Mouse (Mus musculus): ENCODE results near the gene Serf2. TPM values are rescaled to one million over a fixed set of nuclear protein-coding genes. Genes with fewer than 3 reads are reported as not detected.
A peak's percentile ranks its signal among the peaks of the same experiment; 100 is the strongest.
"Not testable (repeated sequence)": the region's sequence is repeated elsewhere in the genome, so short reads cannot be mapped to it uniquely, and the experiment has no call there.

The Serf2 gene
- total RNA-seq, 2 experiments from 2014 or later = 171 to 191 TPM

GRCm38 (mm10) chr2:121480498-121480897, 31.5 kb downstream of the Serf2 start:
- intact Hi-C loops (cut with DNase I) = no loop called here
- no peak for DNase-seq (ENCODE audit: low spot score in 2 of 2)

DNA sequence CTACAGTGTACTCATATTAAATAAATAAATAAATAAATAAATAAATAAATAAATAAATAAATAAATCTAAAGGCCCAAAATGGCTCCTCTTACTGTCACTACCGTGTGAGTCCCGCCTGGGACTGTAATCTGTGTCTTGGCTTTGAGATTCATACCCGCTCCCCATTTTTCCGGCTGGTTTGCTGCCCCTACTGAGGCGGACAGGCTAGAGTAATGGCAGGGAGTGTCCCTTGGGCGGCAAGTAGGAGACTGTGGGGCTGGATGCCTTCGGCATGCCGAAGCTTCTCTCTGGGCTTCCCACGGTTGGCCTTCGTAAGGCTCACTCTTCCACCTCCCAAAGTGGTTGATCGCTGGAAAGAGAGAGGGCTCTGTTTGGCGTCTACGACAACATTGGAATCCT, 31.9 kb downstream of the Serf2 start:
- intact Hi-C loops (cut with DNase I); DNase-seq (ENCODE audit: low spot score in 2 of 2): not testable (repeated sequence)

DNA sequence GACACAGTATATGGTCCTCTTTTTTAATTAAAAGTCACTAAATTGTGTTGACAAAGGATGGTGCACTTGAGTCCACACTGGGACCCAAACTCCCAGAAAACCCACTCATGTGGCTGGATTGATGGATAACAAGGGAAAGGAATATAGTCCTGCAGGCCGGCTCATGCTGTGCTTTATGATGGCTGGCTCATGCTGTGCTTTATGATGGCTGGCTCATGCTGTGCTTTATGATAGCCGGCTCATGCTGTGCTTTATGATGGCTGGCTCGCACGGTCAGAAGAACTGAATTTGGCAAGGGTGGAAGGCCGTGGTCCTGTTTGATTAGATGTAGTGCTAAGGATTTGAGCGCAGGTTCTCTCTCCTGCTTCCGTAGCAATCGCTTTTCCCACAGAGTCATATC, 34.6 kb downstream of the Serf2 start:
- intact Hi-C loops (cut with DNase I) = no loop called here
- no peak for DNase-seq (ENCODE audit: low spot score in 2 of 2)

DNA sequence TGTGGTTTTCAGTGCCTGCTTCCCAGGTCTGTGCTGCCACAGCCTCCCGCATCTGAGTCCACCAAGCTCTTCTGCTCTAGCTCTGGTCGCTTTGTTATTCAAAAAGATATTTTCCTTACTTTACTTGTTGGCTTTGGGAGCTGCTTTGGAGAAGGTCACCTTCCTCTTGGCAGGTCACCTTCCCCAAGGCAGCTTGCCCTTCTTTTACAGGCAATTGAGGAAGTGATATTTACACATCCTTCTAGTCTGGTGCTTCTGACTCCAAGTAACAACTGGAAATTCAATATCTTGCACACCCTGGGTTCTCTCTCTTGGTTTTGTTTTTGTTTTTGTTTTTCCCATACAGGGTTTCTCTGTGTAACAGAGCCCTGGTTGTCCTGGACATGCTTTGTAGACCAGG, 35.4 kb downstream of the Serf2 start:
- intact Hi-C loops (cut with DNase I); DNase-seq (ENCODE audit: low spot score in 2 of 2): not testable (repeated sequence)

DNA sequence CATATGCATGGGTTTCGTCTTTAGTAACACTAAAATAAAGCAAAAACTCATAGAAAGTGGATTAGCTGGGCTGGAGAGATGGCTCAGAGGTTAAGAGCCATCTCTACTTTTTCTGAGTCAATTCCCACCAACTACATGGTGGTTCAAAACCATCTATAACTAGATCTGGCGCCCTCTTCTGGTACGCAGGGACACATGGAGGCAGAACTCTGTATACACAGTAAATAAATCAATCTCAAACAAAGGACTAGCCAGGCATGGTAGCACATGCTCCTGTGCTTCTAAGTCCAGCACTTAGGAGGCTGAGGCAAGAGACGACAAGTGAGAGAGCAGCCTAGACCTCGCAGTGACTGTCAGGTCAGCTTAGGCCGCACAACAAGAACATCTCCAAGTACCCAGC, 52.6 kb downstream of the Serf2 start:
- DNase-seq (ENCODE audit: low spot score in 2 of 2); intact Hi-C loops (cut with DNase I): not testable (repeated sequence)

DNA sequence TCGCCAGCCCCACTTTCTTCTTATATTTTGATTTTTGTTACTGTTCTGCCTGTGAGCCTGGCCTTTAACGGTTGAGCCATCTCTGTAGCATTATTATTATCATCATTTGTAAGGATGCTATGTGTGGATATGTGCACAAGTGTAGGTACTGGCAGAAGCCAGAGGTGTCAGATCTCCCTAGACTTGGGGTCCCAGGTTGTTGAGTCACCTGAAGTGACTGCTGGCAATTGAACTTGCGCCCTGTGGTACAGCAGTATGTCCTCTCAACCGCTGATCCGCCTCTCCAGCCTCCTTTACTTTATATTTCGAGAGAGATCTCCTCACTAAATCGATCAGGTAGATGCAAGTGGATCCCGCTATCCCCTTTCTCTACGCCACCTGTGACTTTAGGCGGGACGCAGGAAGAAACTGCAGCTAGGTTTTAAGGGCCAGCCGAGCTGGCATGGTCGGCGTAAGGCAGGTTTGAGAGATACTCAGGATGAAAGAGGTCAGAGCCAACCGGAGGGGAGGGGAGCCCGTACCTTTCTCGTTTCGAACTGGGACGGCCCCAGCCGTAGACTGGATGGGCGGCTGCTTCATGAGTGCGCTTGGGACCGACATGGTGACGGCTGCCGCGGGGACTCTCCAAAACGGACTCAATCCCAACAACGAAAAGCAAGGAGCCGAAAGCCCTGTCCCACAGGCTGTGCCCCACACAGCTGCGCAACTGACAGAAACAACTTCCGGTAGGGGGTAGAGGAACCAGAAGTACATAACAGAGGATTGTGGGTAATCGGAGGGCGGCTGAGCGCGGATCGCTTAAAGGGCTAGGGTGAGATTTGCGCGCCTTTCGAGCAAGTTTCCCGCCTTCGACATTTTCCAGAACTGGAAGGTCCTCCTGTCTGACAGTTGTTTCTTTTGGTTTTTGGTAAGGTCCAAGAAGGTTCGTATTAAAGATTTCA, 57.2 kb downstream of the Serf2 start, which contains the start of the genes Mfap1a and Wdr76:
TSS of gene Mfap1a (minus strand) at position 724 of the 941 bp plus-strand sequence.
TSS of gene Wdr76 (plus strand) at position 782 of the 941 bp plus-strand sequence.
- DNase-seq (ENCODE audit: low spot score in 2 of 2) = peak; percentile 81 to 82
- intact Hi-C loops (cut with DNase I) = loop anchor here (5.0 kb wide), 1 partner anchor 34 kb away; the partner anchor contains the start of gene Mfap1b

GRCm38 (mm10) chr2:121507173-121507950, 58.4 kb downstream of the Serf2 start:
- no peak for DNase-seq (ENCODE audit: low spot score in 2 of 2)
- intact Hi-C loops (cut with DNase I) = loop anchor here (5.0 kb wide), 1 partner anchor 35 kb away; the partner anchor contains the start of gene Mfap1b

Small RNA genes lying within 50 kb of the gene (microRNA-seq; reads per million reads assigned to microRNA genes)
- gene Gm22953 = not detected

Other genes with a start within 250 kb of the Serf2 start
- 100 to 1,000 TPM; 125 to 148 TPM for gene Trp53bp1, start 177.8 kb upstream of the Serf2 start, total RNA-seq (2021)
- gene Map1a, start 159.6 kb upstream of the Serf2 start, total RNA-seq (2021) = 100 to 1,000 TPM; 594 to 651 TPM
- gene Ppip5k1, start 93.8 kb upstream of the Serf2 start, total RNA-seq (2021) = 100 to 1,000 TPM; 105 to 126 TPM
- gene Ckmt1, start 91.5 kb upstream of the Serf2 start, total RNA-seq (2021) = 100 to 1,000 TPM; 350 to 364 TPM
- under 1 TPM; 0.23 to 0.30 TPM for gene Strc, start 62.0 kb upstream of the Serf2 start, total RNA-seq (2021)
- gene Pdia3, start 35.4 kb upstream of the Serf2 start, total RNA-seq (2021) = 100 to 1,000 TPM; 172 to 201 TPM
- gene Catsper2, start 35.4 kb upstream of the Serf2 start, total RNA-seq (2021) = 1 to 10 TPM; 3.4 to 5.3 TPM
- under 1 TPM in 1 of 2 experiments, not detected in 1; 0.20 TPM for gene Ell3, start 4.9 kb upstream of the Serf2 start, total RNA-seq (2021)
- 10 to 100 TPM; 20.3 to 22.6 TPM for gene Hypk, start 4.1 kb downstream of the Serf2 start, total RNA-seq (2021)
- under 1 TPM; 0.27 to 0.39 TPM for gene Serinc4, start 7.6 kb downstream of the Serf2 start, total RNA-seq (2021)
- 10 to 100 TPM; 40.1 to 42.3 TPM for gene Mfap1b, start 24.9 kb downstream of the Serf2 start, total RNA-seq (2021)
- gene Mfap1a, start 57.5 kb downstream of the Serf2 start, total RNA-seq (2021) = 10 to 100 TPM; 33.0 to 34.3 TPM
- gene Wdr76, start 57.5 kb downstream of the Serf2 start, total RNA-seq (2021) = 1 to 10 TPM; 4.7 to 4.9 TPM